Mouse (Mus musculus): ENCODE measurements at regions not wholly inside any gene's neighbourhood (a gene's known extent, or its start where the extent isn't known, plus 50 kb on each side); places are given as distances from the start of the nearest gene placed in this dataset.
A peak's percentile ranks its signal among the peaks of the same experiment; 100 is the strongest.

DNA sequence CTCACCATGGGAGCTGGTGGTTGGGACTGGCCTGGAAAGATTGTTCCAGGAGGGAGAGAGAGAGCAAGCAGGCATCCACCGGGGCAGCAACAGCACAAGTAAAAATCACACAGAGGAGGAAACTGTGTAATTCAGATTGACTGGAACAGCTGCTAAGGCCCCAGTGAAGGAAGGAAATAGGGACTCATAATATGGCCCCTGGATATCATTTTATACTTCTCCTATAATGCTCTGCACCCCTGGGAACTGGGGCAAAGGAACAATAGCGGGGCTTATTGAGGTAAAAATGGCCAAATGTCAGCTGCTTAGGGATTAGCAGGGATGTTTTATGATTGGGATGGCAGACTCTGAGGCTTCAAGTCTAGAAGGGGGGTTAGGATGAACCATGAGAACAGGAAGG lies 170.4 kb upstream of the Rad23b start:
- ATAC-seq (replicated peaks; ENCODE audit: insufficient number of reproducible peaks, low FRiP score, low TSS enrichment, low read depth): no peak

DNA sequence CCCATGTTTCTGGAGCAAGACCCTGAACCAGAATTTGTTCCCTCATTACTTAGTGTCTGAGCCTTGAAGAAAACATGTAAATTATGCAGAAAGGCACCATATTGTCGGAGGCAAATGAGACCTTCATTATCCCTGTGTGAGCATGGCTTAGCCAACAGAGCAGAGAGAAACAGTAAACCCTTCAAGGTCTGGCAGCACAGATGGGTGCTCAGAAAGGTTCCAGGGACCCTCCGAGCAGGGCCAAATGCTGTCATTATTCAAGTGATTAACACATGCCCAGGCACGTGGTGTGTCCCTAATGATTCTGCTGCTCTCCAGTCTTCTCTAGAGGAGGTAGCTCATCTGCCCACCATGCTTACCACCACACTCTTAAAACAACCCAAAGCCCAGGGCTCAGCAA lies 166.3 kb upstream of the Rad23b start:
- Histone ChIP-seq H3K27ac (replicated peaks; ENCODE audit: low read depth, low read length) (no peak overlapping the region), H3K9me3 (replicated peaks; ENCODE audit: control insufficient read depth, low read length) (no peaks in the 10 kb centered on the region), H3K4me3 (ENCODE audit: low read depth, low read length) (no peak overlapping the region), H3K36me3 (replicated peaks; ENCODE audit: control insufficient read depth, insufficient read depth, low read depth, low read length) (no peaks in the 10 kb centered on the region), H3K9ac (replicated peaks; ENCODE audit: low read length) (no peak overlapping the region), H3K27me3 (ENCODE audit: control insufficient read depth, insufficient read depth, low read length) (no peaks in the 10 kb centered on the region), H3K4me1 (ENCODE audit: control insufficient read depth, insufficient read depth, low read length) (no peaks in the 10 kb centered on the region), H3K4me2 (ENCODE audit: low read depth, low read length) (no peak overlapping the region)
- ATAC-seq (replicated peaks; ENCODE audit: insufficient number of reproducible peaks, low FRiP score, low TSS enrichment, low read depth) (no peak), DNase-seq (ENCODE audit: low spot score) (no peak)
- WGBS: 76% methylated on average over 3 of the region's 3 CpGs

More for the DNA sequence above, 170.4 kb upstream of the Rad23b start:
- no peak overlapping the region for H3K9ac ChIP-seq (replicated peaks; ENCODE audit: low read length)
- H3K4me3 ChIP-seq (ENCODE audit: low read depth, low read length): no peak overlapping the region
- no peak for DNase-seq (ENCODE audit: low spot score)
- no peak overlapping the region for H3K4me2 ChIP-seq (ENCODE audit: low read depth, low read length)
- no peak overlapping the region for H3K27ac ChIP-seq (replicated peaks; ENCODE audit: low read depth, low read length)
- no peaks in the 10 kb centered on the region for H3K9me3 ChIP-seq (replicated peaks; ENCODE audit: control insufficient read depth, low read length)
- no peaks in the 10 kb centered on the region for H3K27me3 ChIP-seq (ENCODE audit: control insufficient read depth, insufficient read depth, low read length)
- H3K36me3 ChIP-seq (replicated peaks; ENCODE audit: control insufficient read depth, insufficient read depth, low read depth, low read length): no peaks in the 10 kb centered on the region
- no peaks in the 10 kb centered on the region for H3K4me1 ChIP-seq (ENCODE audit: control insufficient read depth, insufficient read depth, low read length)
- WGBS: 76% methylated on average over 2 of the region's 2 CpGs

DNA sequence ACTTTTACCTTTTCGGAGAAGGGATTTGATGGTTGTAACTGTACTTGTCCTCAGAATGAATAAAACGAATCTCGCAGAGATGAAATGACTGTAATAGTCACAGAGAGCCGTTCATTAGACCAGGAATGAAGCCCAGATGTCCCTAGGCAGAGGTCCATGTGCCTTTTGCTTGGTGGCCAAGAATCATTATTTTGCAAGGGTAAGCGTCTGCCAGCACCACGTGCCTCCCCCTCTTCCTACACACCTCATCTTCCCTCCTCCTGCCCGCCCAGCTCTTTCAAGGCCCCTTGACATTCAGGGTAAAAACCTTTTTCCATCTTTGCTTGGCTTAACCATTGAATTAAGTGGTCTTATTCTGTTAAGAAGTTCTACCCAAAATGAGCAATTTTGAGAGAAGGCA lies 161.1 kb upstream of the Rad23b start:
- Histone ChIP-seq H3K36me3 (replicated peaks; ENCODE audit: control insufficient read depth, insufficient read depth, low read depth, low read length) (no peaks in the 10 kb centered on the region), H3K27me3 (ENCODE audit: control insufficient read depth, insufficient read depth, low read length) (no peaks in the 10 kb centered on the region), H3K4me3 (ENCODE audit: low read depth, low read length) (no peak overlapping the region), H3K4me2 (ENCODE audit: low read depth, low read length) (no peak overlapping the region), H3K9me3 (replicated peaks; ENCODE audit: control insufficient read depth, low read length) (no peaks in the 10 kb centered on the region), H3K4me1 (ENCODE audit: control insufficient read depth, insufficient read depth, low read length) (no peaks in the 10 kb centered on the region), H3K9ac (replicated peaks; ENCODE audit: low read length) (no peak overlapping the region), H3K27ac (replicated peaks; ENCODE audit: low read depth, low read length) (no peak overlapping the region)
- 86% methylated on average over 7 of the region's 7 CpGs for WGBS
- DNase-seq (ENCODE audit: low spot score): no peak
- ATAC-seq (replicated peaks; ENCODE audit: insufficient number of reproducible peaks, low FRiP score, low TSS enrichment, low read depth): no peak

DNA sequence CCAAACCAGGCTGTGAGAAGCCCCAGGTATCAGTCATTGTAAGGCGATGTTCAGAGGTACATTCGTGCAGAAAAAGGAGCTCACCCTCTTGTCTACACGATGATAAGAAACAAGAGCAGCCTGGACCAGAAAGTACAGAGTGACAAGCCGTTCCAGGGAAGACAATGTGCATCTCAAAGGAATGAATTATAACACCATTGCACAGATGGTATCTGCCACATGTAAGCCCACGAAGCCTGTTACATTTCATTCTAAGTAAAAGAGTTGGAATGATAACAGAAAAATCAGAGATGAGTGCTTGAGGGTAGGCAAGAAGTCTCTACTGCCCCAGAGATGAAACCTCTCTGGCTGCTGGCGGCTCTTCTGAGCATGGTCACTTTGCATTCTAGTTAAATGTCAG lies 159.3 kb upstream of the Rad23b start:
- no peak overlapping the region for H3K27ac ChIP-seq (replicated peaks; ENCODE audit: low read depth, low read length)
- DNase-seq (ENCODE audit: low spot score) (no peak), ATAC-seq (replicated peaks; ENCODE audit: insufficient number of reproducible peaks, low FRiP score, low TSS enrichment, low read depth) (no peak)
- WGBS: 84% methylated on average over 6 of the region's 6 CpGs
- no peaks in the 10 kb centered on the region for H3K9me3 ChIP-seq (replicated peaks; ENCODE audit: control insufficient read depth, low read length)
- no peaks in the 10 kb centered on the region for H3K27me3 ChIP-seq (ENCODE audit: control insufficient read depth, insufficient read depth, low read length)
- no peaks in the 10 kb centered on the region for H3K36me3 ChIP-seq (replicated peaks; ENCODE audit: control insufficient read depth, insufficient read depth, low read depth, low read length)
- no peaks in the 10 kb centered on the region for H3K4me1 ChIP-seq (ENCODE audit: control insufficient read depth, insufficient read depth, low read length)
- H3K4me2 ChIP-seq (ENCODE audit: low read depth, low read length): no peak overlapping the region
- H3K9ac ChIP-seq (replicated peaks; ENCODE audit: low read length): no peak overlapping the region
- H3K4me3 ChIP-seq (ENCODE audit: low read depth, low read length): no peak overlapping the region

DNA sequence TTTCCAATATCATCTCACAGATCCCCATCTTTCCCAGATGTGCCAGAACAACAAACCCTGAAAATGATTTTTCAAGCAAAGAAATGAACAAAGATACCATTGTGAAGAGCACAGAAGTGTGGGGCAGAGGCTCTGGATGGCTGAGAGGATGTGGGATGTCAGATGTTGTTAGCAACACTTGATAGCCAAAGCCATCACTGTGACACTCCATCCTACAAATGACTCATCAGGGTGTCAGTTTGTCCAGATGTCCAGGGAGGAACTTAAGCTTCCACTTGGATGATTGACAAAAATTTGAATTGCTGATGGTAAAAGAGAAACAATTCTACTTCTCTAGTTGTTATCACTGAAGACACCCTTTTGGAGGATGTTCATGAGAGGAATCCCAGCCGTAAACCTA lies 155.8 kb upstream of the Rad23b start:
- no peaks in the 10 kb centered on the region for H3K27me3 ChIP-seq (ENCODE audit: control insufficient read depth, insufficient read depth, low read length)
- 96% methylated on average over 1 of the region's 1 CpGs for WGBS
- no peak for ATAC-seq (replicated peaks; ENCODE audit: insufficient number of reproducible peaks, low FRiP score, low TSS enrichment, low read depth)

DNA sequence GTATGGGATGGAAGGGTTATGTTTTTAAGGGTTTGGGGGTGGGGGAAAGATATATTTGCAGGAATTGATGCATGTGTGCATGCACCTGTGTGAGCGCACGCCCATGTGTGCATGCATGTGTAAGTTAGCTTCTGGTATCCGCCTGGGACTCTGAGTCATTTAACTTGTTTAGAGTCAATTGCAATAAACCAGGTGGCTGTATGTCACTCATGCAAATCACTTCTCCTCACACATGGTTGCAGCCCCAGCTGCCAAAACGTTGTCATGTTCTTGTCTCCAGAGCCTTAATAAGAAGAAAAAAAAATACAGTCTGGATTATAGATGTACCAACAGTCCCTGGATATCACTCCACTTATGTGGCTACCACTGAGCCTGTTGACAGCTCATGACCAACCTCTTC lies 155.3 kb upstream of the Rad23b start:
- Histone ChIP-seq H3K4me2 (ENCODE audit: low read depth, low read length) (no peak overlapping the region), H3K27ac (replicated peaks; ENCODE audit: low read depth, low read length) (no peak overlapping the region), H3K4me1 (ENCODE audit: control insufficient read depth, insufficient read depth, low read length) (no peaks in the 10 kb centered on the region), H3K36me3 (replicated peaks; ENCODE audit: control insufficient read depth, insufficient read depth, low read depth, low read length) (no peaks in the 10 kb centered on the region), H3K4me3 (ENCODE audit: low read depth, low read length) (no peak overlapping the region), H3K27me3 (ENCODE audit: control insufficient read depth, insufficient read depth, low read length) (no peaks in the 10 kb centered on the region), H3K9me3 (replicated peaks; ENCODE audit: control insufficient read depth, low read length) (no peaks in the 10 kb centered on the region), H3K9ac (replicated peaks; ENCODE audit: low read length) (no peak overlapping the region)
- 86% methylated on average over 4 of the region's 4 CpGs for WGBS
- DNase-seq (ENCODE audit: low spot score) (no peak), ATAC-seq (replicated peaks; ENCODE audit: insufficient number of reproducible peaks, low FRiP score, low TSS enrichment, low read depth) (no peak)

More for the DNA sequence above, 155.8 kb upstream of the Rad23b start:
- H3K4me2 ChIP-seq (ENCODE audit: low read depth, low read length): no peak overlapping the region
- H3K4me3 ChIP-seq (ENCODE audit: low read depth, low read length): no peak overlapping the region
- H3K27ac ChIP-seq (replicated peaks; ENCODE audit: low read depth, low read length): no peak overlapping the region
- H3K9me3 ChIP-seq (replicated peaks; ENCODE audit: control insufficient read depth, low read length): no peaks in the 10 kb centered on the region
- no peaks in the 10 kb centered on the region for H3K36me3 ChIP-seq (replicated peaks; ENCODE audit: control insufficient read depth, insufficient read depth, low read depth, low read length)
- DNase-seq (ENCODE audit: low spot score): no peak
- H3K4me1 ChIP-seq (ENCODE audit: control insufficient read depth, insufficient read depth, low read length): no peaks in the 10 kb centered on the region
- H3K9ac ChIP-seq (replicated peaks; ENCODE audit: low read length): no peak overlapping the region

DNA sequence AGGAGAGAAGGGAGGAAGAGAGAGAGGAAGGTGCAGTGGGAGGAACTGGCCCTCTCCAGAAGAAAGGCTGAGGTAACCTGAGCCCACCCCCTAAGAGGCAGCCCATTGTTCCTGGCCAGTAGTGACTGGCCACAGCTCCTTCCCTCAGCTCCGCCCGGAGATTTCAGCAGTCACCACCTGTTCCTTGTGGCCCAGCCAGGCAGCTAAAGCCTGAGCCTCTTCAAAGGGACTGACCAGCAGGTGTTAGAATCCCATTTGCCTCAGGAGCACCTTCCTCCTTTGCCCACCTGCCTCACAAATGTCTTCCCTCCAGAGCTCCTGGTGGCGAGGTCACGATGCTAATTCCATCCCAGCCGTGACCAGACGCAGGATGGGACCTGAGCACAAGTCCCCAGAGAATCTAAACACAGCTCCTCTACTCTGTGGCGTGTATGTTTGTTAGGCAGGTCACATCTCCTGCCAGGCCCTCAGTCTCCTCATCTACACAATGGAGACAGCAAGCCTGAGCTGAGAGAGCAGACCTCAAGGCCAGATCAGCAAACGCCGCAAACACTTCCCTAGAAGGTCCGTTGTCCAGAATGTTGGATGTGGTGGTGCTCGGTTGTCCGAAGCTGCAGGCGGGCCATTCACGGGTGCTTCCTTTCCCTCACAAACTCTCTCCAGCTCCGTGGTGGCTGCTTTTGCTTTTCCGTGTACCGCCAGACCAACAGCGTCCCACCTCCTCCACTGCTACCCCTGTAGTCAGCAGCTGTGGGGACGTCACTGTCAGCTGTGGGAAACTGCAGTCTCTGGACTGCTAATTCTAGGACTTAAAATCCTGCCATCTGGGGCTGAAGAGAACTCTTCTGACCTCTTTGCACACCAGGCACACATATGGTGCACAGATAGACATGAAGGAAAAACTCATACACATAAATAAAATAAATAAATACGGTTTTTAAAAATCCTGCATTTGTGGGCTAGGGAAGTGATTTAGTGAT lies 145.8 kb upstream of the Rad23b start:
- no peak overlapping the region for H3K9ac ChIP-seq (replicated peaks; ENCODE audit: low read length)
- no peaks in the 10 kb centered on the region for H3K9me3 ChIP-seq (replicated peaks; ENCODE audit: control insufficient read depth, low read length)
- H3K27ac ChIP-seq (replicated peaks; ENCODE audit: low read depth, low read length): peak overlapping the region; percentile 28; the same call in 1 of the 2 replicates
- DNase-seq (ENCODE audit: low spot score) (peak; percentile 64), ATAC-seq (replicated peaks; ENCODE audit: insufficient number of reproducible peaks, low FRiP score, low TSS enrichment, low read depth) (no peak; the same call in 1 of the 2 replicates)
- 36% methylated on average over 20 of the region's 20 CpGs for WGBS
- H3K36me3 ChIP-seq (replicated peaks; ENCODE audit: control insufficient read depth, insufficient read depth, low read depth, low read length): no peaks in the 10 kb centered on the region
- 0 out of 2 replicates have a peak overlapping the region, but pooled peaks have one; percentile 2 for H3K4me2 ChIP-seq (ENCODE audit: low read depth, low read length)
- H3K4me1 ChIP-seq (ENCODE audit: control insufficient read depth, insufficient read depth, low read length): peaks cover 6% of the 10 kb centered on the region
- no peak overlapping the region for H3K4me3 ChIP-seq (ENCODE audit: low read depth, low read length)
- no peaks in the 10 kb centered on the region for H3K27me3 ChIP-seq (ENCODE audit: control insufficient read depth, insufficient read depth, low read length)

DNA sequence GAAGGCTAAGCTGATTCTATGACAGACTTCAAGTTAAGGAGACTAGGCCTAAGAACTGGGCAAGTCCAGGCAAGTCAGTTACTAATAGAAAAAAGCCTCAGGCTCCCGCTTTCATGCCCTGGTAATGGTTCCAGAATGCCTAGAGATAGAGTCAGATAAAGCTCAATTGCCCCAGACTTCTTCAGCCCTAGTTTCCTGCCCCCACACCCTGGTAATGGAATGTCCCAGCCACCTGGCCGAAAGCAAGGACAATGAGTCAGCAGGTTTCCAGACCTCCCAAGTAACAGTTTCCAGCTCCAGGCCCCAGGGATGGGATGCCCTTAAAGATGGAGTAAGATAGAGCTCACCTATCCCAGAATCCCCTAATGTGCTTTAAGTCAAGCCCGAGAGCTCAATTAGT lies 143.6 kb upstream of the Rad23b start:
- peaks cover 6% of the 10 kb centered on the region for H3K4me1 ChIP-seq (ENCODE audit: control insufficient read depth, insufficient read depth, low read length)
- H3K27ac ChIP-seq (replicated peaks; ENCODE audit: low read depth, low read length): no peak overlapping the region
- H3K9ac ChIP-seq (replicated peaks; ENCODE audit: low read length): no peak overlapping the region
- 75% methylated on average over 3 of the region's 3 CpGs for WGBS
- no peak overlapping the region for H3K4me2 ChIP-seq (ENCODE audit: low read depth, low read length)
- no peak overlapping the region for H3K4me3 ChIP-seq (ENCODE audit: low read depth, low read length)
- no peaks in the 10 kb centered on the region for H3K9me3 ChIP-seq (replicated peaks; ENCODE audit: control insufficient read depth, low read length)
- DNase-seq (ENCODE audit: low spot score): peak; percentile 23
- H3K27me3 ChIP-seq (ENCODE audit: control insufficient read depth, insufficient read depth, low read length): no peaks in the 10 kb centered on the region
- no peaks in the 10 kb centered on the region for H3K36me3 ChIP-seq (replicated peaks; ENCODE audit: control insufficient read depth, insufficient read depth, low read depth, low read length)
- no peak for ATAC-seq (replicated peaks; ENCODE audit: insufficient number of reproducible peaks, low FRiP score, low TSS enrichment, low read depth)
